Mouse (Mus musculus) midbrain, postnatal 0 days (tissue): ENCODE measurements around the gene Ugt8a. TPM values are rescaled to one million over a fixed set of nuclear protein-coding genes. Genes with fewer than 3 reads are reported as not detected.

Experiments used
- ATAC-seq: fragments of 200-750 bp; cut with Nextera tagmentation; 2 replicates; pipeline ENCODE4 v1.8.0; 2017; ENCODE audit warnings: moderate number of reproducible peaks, mild to moderate bottlenecking, moderate TSS enrichment, moderate library complexity; ENCODE audit not compliant: low FRiP score
- DNase-seq: peaks from one replicate; pipeline ENCODE4 v3.0.0-alpha.2; 2015; ENCODE audit warnings: low spot score
- H3K27ac ChIP-seq: fragments of 300-500 bp; sonication (generic); 2 replicates; pipeline ENCODE4 v1.5.1; 2014; ENCODE audit warnings: low read depth, mild to moderate bottlenecking, low read length, mixed read lengths
- H3K27me3 ChIP-seq: fragments of 300-500 bp; sonication (generic); 2 replicates; pipeline ENCODE4 v1.6.1; 2014; ENCODE audit warnings: low read length, control low read depth, mixed read lengths; ENCODE audit not compliant: insufficient read depth
- H3K36me3 ChIP-seq: fragments of 300-500 bp; sonication (generic); 2 replicates; pipeline ENCODE4 v1.6.1; 2014; ENCODE audit warnings: low read length, control low read depth, mixed read lengths; ENCODE audit not compliant: insufficient read depth
- H3K4me1 ChIP-seq: fragments of 300-500 bp; sonication (generic); 2 replicates; pipeline ENCODE4 v1.6.1; 2014; ENCODE audit warnings: mild to moderate bottlenecking, control low read depth, antibody characterized with exemption, low read length, mixed read lengths; ENCODE audit not compliant: insufficient read depth
- H3K4me2 ChIP-seq: fragments of 300-500 bp; sonication (generic); 2 replicates; pipeline ENCODE4 v1.6.1; 2014; ENCODE audit warnings: low read depth, mild to moderate bottlenecking, low read length, mixed read lengths; ENCODE audit not compliant: poor library complexity, severe bottlenecking
- H3K4me3 ChIP-seq: fragments of 300-500 bp; sonication (generic); 2 replicates; pipeline ENCODE4 v1.5.1; 2014; ENCODE audit warnings: low read depth, mild to moderate bottlenecking, low read length, moderate library complexity
- H3K9ac ChIP-seq: fragments of 300-500 bp; sonication (generic); replicated peaks from 2 replicates; pipeline ENCODE4 v1.6.1; 2014; ENCODE audit warnings: mild to moderate bottlenecking, low read length, moderate library complexity, mixed read lengths; ENCODE audit not compliant: poor library complexity, severe bottlenecking
- H3K9me3 ChIP-seq: fragments of 300-500 bp; sonication (generic); 2 replicates; pipeline ENCODE4 v1.6.1; 2016; ENCODE audit warnings: low read length, control low read depth
- CTCF ChIP-seq: IDR thresholded peaks from 2 replicates; pipeline ENCODE4 v1.5.1; 2016; ENCODE audit warnings: antibody characterized with exemption, mild to moderate bottlenecking
- WGBS: fragments of 180-500 bp; shearing (Covaris S2); extraction: QIAGEN DNeasy Blood & Tissue Kit; methylation state at CpG from one replicate; pipeline ENCODE4 v1.1.7; 2014; 5-methylcytosine and 5-hydroxymethylcytosine counted together
- polyA plus RNA-seq: library from polyadenylated mRNA; unstranded; fragments of >200 nt; fragmentation: Nextera tagmentation; extraction: Ambion mirVana; gene quantifications from 2 replicates; pipeline ENCODE4 v1.2.1, GENCODE M21; 2015
- total RNA-seq: library from RNA; depleted of rRNA; stranded (reverse); fragments of >200 nt; gene quantifications from 2 replicates; pipeline ENCODE4 v1.2.3, GENCODE M21; 2014; rRNA removed

The Ugt8a gene
- total RNA-seq (6.0 TPM in 2 replicates), polyA plus RNA-seq (2.5 and 2.6 TPM in 2 replicates)

- H3K27me3 ChIP-seq: no peaks in the 10 kb centered on the region
- no peaks in the 10 kb centered on the region for H3K4me1 ChIP-seq
- H3K27ac ChIP-seq: no peak within 1 kb of the TSS
- no peaks in the 10 kb centered on the region for H3K9me3 ChIP-seq
- ATAC-seq (peak; percentile 91), DNase-seq (peak; percentile 65)
- H3K36me3 ChIP-seq: no peaks in the 10 kb centered on the region
- peak within 1 kb of the TSS; percentile 46 for H3K9ac ChIP-seq
- no peak for TF ChIP-seq CTCF
- under 1% methylated on average over 63 of the region's 85 CpGs for WGBS
- peak within 1 kb of the TSS; percentile 93 for H3K4me2 ChIP-seq
- H3K4me3 ChIP-seq: peak within 1 kb of the TSS; percentile 68
These were observed at the start of gene Ugt8a for GRCm38 (mm10) chr3:125938092-125938755. Gene Ugt8a, minus strand, starts transcription at chr3:125938619.

GRCm38 (mm10) chr3:125986639-125987038, 48.2 kb upstream of the Ugt8a start:
- Histone ChIP-seq H3K27me3 (no peaks in the 10 kb centered on the region), H3K9ac (no peak overlapping the region), H3K4me1 (no peaks in the 10 kb centered on the region), H3K27ac (no peak overlapping the region), H3K36me3 (no peaks in the 10 kb centered on the region), H3K4me2 (no peak overlapping the region), H3K9me3 (no peaks in the 10 kb centered on the region), H3K4me3 (no peak overlapping the region)
- TF ChIP-seq CTCF: no peak
- DNase-seq (no peak), ATAC-seq (no peak)

- H3K4me3 ChIP-seq: no peak overlapping the region
- H3K27ac ChIP-seq: no peak overlapping the region
- no peaks in the 10 kb centered on the region for H3K9me3 ChIP-seq
- DNase-seq: no peak
- no peaks in the 10 kb centered on the region for H3K27me3 ChIP-seq
- no peak for TF ChIP-seq CTCF
- ATAC-seq: no peak
- no peak overlapping the region for H3K9ac ChIP-seq
- no peaks in the 10 kb centered on the region for H3K36me3 ChIP-seq
- WGBS: 92% methylated on average over 2 of the region's 2 CpGs
- no peaks in the 10 kb centered on the region for H3K4me1 ChIP-seq
- H3K4me2 ChIP-seq: no peak overlapping the region
These were observed 45.4 kb upstream of the Ugt8a start for GRCm38 (mm10) chr3:125983707-125984420.

GRCm38 (mm10) chr3:125979475-125979874, 41.1 kb upstream of the Ugt8a start:
- no peaks in the 10 kb centered on the region for H3K9me3 ChIP-seq
- no peak overlapping the region for H3K4me2 ChIP-seq
- WGBS: 96% methylated on average over 3 of the region's 3 CpGs
- no peaks in the 10 kb centered on the region for H3K36me3 ChIP-seq
- H3K4me1 ChIP-seq: no peaks in the 10 kb centered on the region
- no peak overlapping the region for H3K9ac ChIP-seq
- no peaks in the 10 kb centered on the region for H3K27me3 ChIP-seq
- no peak overlapping the region for H3K4me3 ChIP-seq
- H3K27ac ChIP-seq: no peak overlapping the region
- no peak for TF ChIP-seq CTCF
- DNase-seq (no peak), ATAC-seq (no peak)

GRCm38 (mm10) chr3:125975899-125976298, 37.5 kb upstream of the Ugt8a start:
- H3K4me3 ChIP-seq: no peak overlapping the region
- no peak overlapping the region for H3K9ac ChIP-seq
- no peak overlapping the region for H3K4me2 ChIP-seq
- no peak for TF ChIP-seq CTCF
- ATAC-seq: no peak
- WGBS: 61% methylated on average over 4 of the region's 4 CpGs
- no peaks in the 10 kb centered on the region for H3K4me1 ChIP-seq
- H3K27me3 ChIP-seq: no peaks in the 10 kb centered on the region
- H3K36me3 ChIP-seq: no peaks in the 10 kb centered on the region
- no peaks in the 10 kb centered on the region for H3K9me3 ChIP-seq
- DNase-seq: no peak
- no peak overlapping the region for H3K27ac ChIP-seq

- WGBS: 68% methylated on average over 4 of the region's 4 CpGs
- Histone ChIP-seq H3K4me1 (no peaks in the 10 kb centered on the region), H3K27ac (no peak overlapping the region), H3K4me2 (no peak overlapping the region), H3K27me3 (no peaks in the 10 kb centered on the region), H3K36me3 (no peaks in the 10 kb centered on the region), H3K9me3 (no peaks in the 10 kb centered on the region), H3K4me3 (no peak overlapping the region), H3K9ac (no peak overlapping the region)
- no peak for ATAC-seq
- no peak for TF ChIP-seq CTCF
- DNase-seq: no peak
These were observed 31.0 kb upstream of the Ugt8a start for GRCm38 (mm10) chr3:125969458-125969857.
